Mouse (Mus musculus): ENCODE measurements around the gene Smco4. TPM values are rescaled to one million over a fixed set of nuclear protein-coding genes. Genes with fewer than 3 reads are reported as not detected.
"Not testable (repeated sequence)": the region's sequence is repeated elsewhere in the genome, so short reads cannot be mapped to it uniquely, and the experiment has no call there.

The Smco4 gene
- polyA plus RNA-seq, 1 experiment = 47.2 TPM

- Histone ChIP-seq H3K36me3 (ENCODE audit: control insufficient read depth, insufficient read depth, low read length) (no peaks in the 10 kb centered on the region), H3K27ac (ENCODE audit: control insufficient read depth, insufficient read depth, low read depth, low read length) (no peak overlapping the region), H3K27me3 (ENCODE audit: control insufficient read depth, insufficient read depth, low read length) (no peaks in the 10 kb centered on the region), H3K4me3 (ENCODE audit: control insufficient read depth, low read depth, low read length) (no peak overlapping the region), H3K4me1 (ENCODE audit: control insufficient read depth, insufficient read depth, low read length) (peaks cover 7% of the 10 kb centered on the region)
- TF ChIP-seq CTCF (IDR thresholded peaks at IDR 0.05; ENCODE audit: control insufficient read depth, insufficient read depth, insufficient replicate concordance, low read depth, low read length) (no peak), POLR2A (IDR thresholded peaks at IDR 0.05; ENCODE audit: control insufficient read depth, low read depth, low read length) (no peak)
Observed at GRCm38 (mm10) chr9:15489293-15489692, 3.9 kb upstream of the Smco4 start.

GRCm38 (mm10) chr9:15490331-15491100 is 2.7 kb upstream of the Smco4 start:
- H3K27me3 ChIP-seq (ENCODE audit: control insufficient read depth, insufficient read depth, low read length) = no peaks in the 10 kb centered on the region
- peaks cover 10% of the 10 kb centered on the region for H3K4me1 ChIP-seq (ENCODE audit: control insufficient read depth, insufficient read depth, low read length)
- no peak overlapping the region for H3K27ac ChIP-seq (ENCODE audit: control insufficient read depth, insufficient read depth, low read depth, low read length)
- H3K36me3 ChIP-seq (ENCODE audit: control insufficient read depth, insufficient read depth, low read length) = no peaks in the 10 kb centered on the region
- H3K4me3 ChIP-seq (ENCODE audit: control insufficient read depth, low read depth, low read length) = no peak overlapping the region
- TF ChIP-seq POLR2A (IDR thresholded peaks at IDR 0.05; ENCODE audit: control insufficient read depth, low read depth, low read length) (no peak), CTCF (IDR thresholded peaks at IDR 0.05; ENCODE audit: control insufficient read depth, insufficient read depth, insufficient replicate concordance, low read depth, low read length) (no peak)

GRCm38 (mm10) chr9:15491686-15492085 is 1.5 kb upstream of the Smco4 start:
- Histone ChIP-seq H3K36me3 (ENCODE audit: control insufficient read depth, insufficient read depth, low read length) (no peaks in the 10 kb centered on the region), H3K4me1 (ENCODE audit: control insufficient read depth, insufficient read depth, low read length) (peaks cover 10% of the 10 kb centered on the region), H3K27me3 (ENCODE audit: control insufficient read depth, insufficient read depth, low read length) (no peaks in the 10 kb centered on the region), H3K27ac (ENCODE audit: control insufficient read depth, insufficient read depth, low read depth, low read length) (no peak overlapping the region), H3K4me3 (ENCODE audit: control insufficient read depth, low read depth, low read length) (no peak overlapping the region)
- no peak for TF ChIP-seq POLR2A (IDR thresholded peaks at IDR 0.05; ENCODE audit: control insufficient read depth, low read depth, low read length)
- TF ChIP-seq CTCF (IDR thresholded peaks at IDR 0.05; ENCODE audit: control insufficient read depth, insufficient read depth, insufficient replicate concordance, low read depth, low read length) = no peak

GRCm38 (mm10) chr9:15492401-15492800 is 831 bp upstream of the Smco4 start:
- H3K27ac ChIP-seq (ENCODE audit: control insufficient read depth, insufficient read depth, low read depth, low read length) = no peak overlapping the region
- H3K36me3 ChIP-seq (ENCODE audit: control insufficient read depth, insufficient read depth, low read length) = no peaks in the 10 kb centered on the region
- H3K4me3 ChIP-seq (ENCODE audit: control insufficient read depth, low read depth, low read length) = no peak overlapping the region
- TF ChIP-seq CTCF (IDR thresholded peaks at IDR 0.05; ENCODE audit: control insufficient read depth, insufficient read depth, insufficient replicate concordance, low read depth, low read length) (no peak), POLR2A (IDR thresholded peaks at IDR 0.05; ENCODE audit: control insufficient read depth, low read depth, low read length) (no peak)
- H3K4me1 ChIP-seq (ENCODE audit: control insufficient read depth, insufficient read depth, low read length) = peaks cover 10% of the 10 kb centered on the region
- no peaks in the 10 kb centered on the region for H3K27me3 ChIP-seq (ENCODE audit: control insufficient read depth, insufficient read depth, low read length)

- Histone ChIP-seq H3K4me3 (ENCODE audit: control insufficient read depth, low read depth, low read length) (peak overlapping the region; percentile 87), H3K4me1 (ENCODE audit: control insufficient read depth, insufficient read depth, low read length) (peaks cover 10% of the 10 kb centered on the region), H3K27me3 (ENCODE audit: control insufficient read depth, insufficient read depth, low read length) (no peaks in the 10 kb centered on the region), H3K36me3 (ENCODE audit: control insufficient read depth, insufficient read depth, low read length) (no peaks in the 10 kb centered on the region), H3K27ac (ENCODE audit: control insufficient read depth, insufficient read depth, low read depth, low read length) (peak overlapping the region; percentile 65)
- TF ChIP-seq POLR2A (IDR thresholded peaks at IDR 0.05; ENCODE audit: control insufficient read depth, low read depth, low read length) (no peak), CTCF (IDR thresholded peaks at IDR 0.05; ENCODE audit: control insufficient read depth, insufficient read depth, insufficient replicate concordance, low read depth, low read length) (no peak)
Observed at GRCm38 (mm10) chr9:15493925-15494558, 810 bp downstream of the Smco4 start.

GRCm38 (mm10) chr9:15495281-15495680 is 2.0 kb downstream of the Smco4 start:
- H3K4me3 ChIP-seq (ENCODE audit: control insufficient read depth, low read depth, low read length); H3K27me3 ChIP-seq (ENCODE audit: control insufficient read depth, insufficient read depth, low read length); H3K36me3 ChIP-seq (ENCODE audit: control insufficient read depth, insufficient read depth, low read length); H3K27ac ChIP-seq (ENCODE audit: control insufficient read depth, insufficient read depth, low read depth, low read length): not testable (repeated sequence)
- peaks cover 10% of the 10 kb centered on the region for H3K4me1 ChIP-seq (ENCODE audit: control insufficient read depth, insufficient read depth, low read length)

- H3K27me3 ChIP-seq (ENCODE audit: control insufficient read depth, insufficient read depth, low read length) = no peaks in the 10 kb centered on the region
- H3K4me3 ChIP-seq (ENCODE audit: control insufficient read depth, low read depth, low read length) = no peak overlapping the region
Observed at GRCm38 (mm10) chr9:15495921-15496577, 2.8 kb downstream of the Smco4 start.

More at GRCm38 (mm10) chr9:15495921-15496577, 2.8 kb downstream of the Smco4 start:
- no peak for TF ChIP-seq POLR2A (IDR thresholded peaks at IDR 0.05; ENCODE audit: control insufficient read depth, low read depth, low read length)
- no peak for TF ChIP-seq CTCF (IDR thresholded peaks at IDR 0.05; ENCODE audit: control insufficient read depth, insufficient read depth, insufficient replicate concordance, low read depth, low read length)
- no peaks in the 10 kb centered on the region for H3K36me3 ChIP-seq (ENCODE audit: control insufficient read depth, insufficient read depth, low read length)
- peaks cover 10% of the 10 kb centered on the region for H3K4me1 ChIP-seq (ENCODE audit: control insufficient read depth, insufficient read depth, low read length)
- H3K27ac ChIP-seq (ENCODE audit: control insufficient read depth, insufficient read depth, low read depth, low read length) = no peak overlapping the region

All from testis, adult 2 months (tissue).